Mouse (Mus musculus): Measurements from ENCODE around the gene Ppard.

DNA sequence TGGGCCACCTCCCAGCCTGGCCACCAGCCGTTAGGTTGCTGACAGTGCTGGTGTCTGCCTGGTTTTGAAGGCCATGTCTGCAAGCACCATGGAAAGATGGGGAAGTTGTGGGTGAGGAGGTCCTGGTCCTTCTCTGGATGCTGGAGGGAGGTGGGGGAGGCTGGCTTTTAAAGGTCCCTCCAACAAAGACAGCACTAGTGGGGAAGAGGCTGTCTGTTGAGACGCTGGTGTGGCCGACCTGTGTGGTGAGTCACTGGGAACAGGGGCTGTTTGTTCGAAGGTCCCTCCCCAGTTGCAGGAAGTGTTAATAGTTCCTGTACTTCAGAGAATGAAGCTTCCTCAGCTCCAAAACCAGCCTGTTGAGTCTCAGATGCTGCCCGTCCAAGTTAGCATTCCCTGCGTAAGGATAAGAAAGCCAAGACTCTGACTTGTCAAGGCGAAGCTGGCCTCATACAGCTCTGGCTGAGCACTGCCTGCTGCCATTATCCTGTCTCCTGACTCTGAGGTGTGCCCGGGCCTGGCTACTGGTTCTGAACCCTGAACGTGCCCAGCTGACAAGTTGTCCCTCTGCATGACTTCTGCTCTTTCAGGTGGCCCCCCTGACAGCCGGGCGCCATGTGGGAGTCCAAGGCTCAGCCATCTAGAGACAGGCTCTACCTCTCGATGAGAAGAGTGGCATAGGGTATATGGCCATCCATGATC, 19.2 kb downstream of the Ppard start:
- TF ChIP-seq GATA1 (IDR thresholded peaks at IDR 0.05; ENCODE audit: borderline replicate concordance, low read length): no peak
- TF ChIP-seq FLI1 (IDR thresholded peaks at IDR 0.05; ENCODE audit: low read length): no peak

Data from megakaryocyte, embryonic 14.5 days (primary cell).